ENCODE assay signal across 18 mouse cellular contexts in genomic region chr17:40808071-40808470, GRCm38 (mm10). TPM values are rescaled to one million over a fixed set of nuclear protein-coding genes. Genes with fewer than 3 reads are reported as not detected.
"Had no signal": no experiment of that assay in that cellular context is flagged by ENCODE, and none has a peak within 500 bp of the region (broad histone marks: within the 10 kb centered on the region; RNA-seq: fewer than 3 reads in every experiment).

No protein-coding gene starts in this region.

- H3K4me1 ChIP-seq: limb, embryonic 13.5 days; midbrain, embryonic 13.5 days; stomach, embryonic 15.5 days had no signal

- ATAC-seq: midbrain, embryonic 13.5 days had no signal

- H3K27ac ChIP-seq: layer of hippocampus, adult 2 months; limb, embryonic 13.5 days; midbrain, embryonic 13.5 days; stomach, embryonic 15.5 days had no signal

- H3K4me2 ChIP-seq: limb, embryonic 13.5 days; midbrain, embryonic 13.5 days; stomach, embryonic 15.5 days had no signal

- H3K9me3 ChIP-seq: limb, embryonic 13.5 days; midbrain, embryonic 13.5 days; stomach, embryonic 15.5 days had no signal

- H3K27me3 ChIP-seq: limb, embryonic 13.5 days; midbrain, embryonic 13.5 days; stomach, embryonic 15.5 days had no signal

- H3K36me3 ChIP-seq: limb, embryonic 13.5 days; midbrain, embryonic 13.5 days; stomach, embryonic 15.5 days had no signal

- H3K9ac ChIP-seq: limb, embryonic 13.5 days; midbrain, embryonic 13.5 days; stomach, embryonic 15.5 days had no signal

- DNase-seq: kidney, adult 18-20 months; kidney, postnatal 10 days; kidney, postnatal 4 days; left cerebral cortex, postnatal 4 days; lung, adult 18-20 months; right cerebral cortex, postnatal 14 days; thymus, adult 2 months; thymus, postnatal 36 days had no signal

- H3K4me3 ChIP-seq: layer of hippocampus, adult 2 months; limb, embryonic 13.5 days; midbrain, embryonic 13.5 days; stomach, embryonic 15.5 days had no signal

RNA-seq across cellular contexts. Expression of gene Crisp2, which starts 1.3 kb away (rescaled TPM):
- total RNA-seq: layer of hippocampus, adult 2 months; layer of hippocampus, postnatal 10 days; left cerebral cortex, postnatal 4 days; midbrain, postnatal 0 days had no signal
- polyA plus RNA-seq: kidney, embryonic 14.5 days; limb, embryonic 13.5 days; lung, embryonic 16.5 days; midbrain, embryonic 13.5 days; midbrain, postnatal 0 days; neural tube, embryonic 14.5 days; spleen, adult 2 months; stomach, embryonic 15.5 days had no signal

RNA-seq across cellular contexts. Expression of gene Rhag, which starts 2.9 kb away (rescaled TPM):
- total RNA-seq: layer of hippocampus, adult 2 months; layer of hippocampus, postnatal 10 days; left cerebral cortex, postnatal 4 days; midbrain, postnatal 0 days had no signal
- polyA plus RNA-seq: midbrain, postnatal 0 days; thymus, adult 2 months had no signal
